Mouse (Mus musculus) urinary bladder, adult 2 months (tissue): Measurements from ENCODE around the gene Pkd2l1. TPM values are rescaled to one million over a fixed set of nuclear protein-coding genes. Genes with fewer than 3 reads are reported as not detected.
"Not testable (repeated sequence)": the region's sequence is repeated elsewhere in the genome, so short reads cannot be mapped to it uniquely, and the experiment has no call there.

Experiments
- DNase-seq: peaks from one replicate; pipeline ENCODE4 v3.0.0; 2022; ENCODE audit warnings: low spot score
- polyA plus RNA-seq: library from polyadenylated mRNA; depleted of rRNA; stranded (reverse); fragments of >200 nt; gene quantifications from 2 replicates; pipeline ENCODE4 v1.2.3, GENCODE M21; 2012

Pkd2l1 gene
- polyA plus RNA-seq, 1 experiment = not detected

DNA sequence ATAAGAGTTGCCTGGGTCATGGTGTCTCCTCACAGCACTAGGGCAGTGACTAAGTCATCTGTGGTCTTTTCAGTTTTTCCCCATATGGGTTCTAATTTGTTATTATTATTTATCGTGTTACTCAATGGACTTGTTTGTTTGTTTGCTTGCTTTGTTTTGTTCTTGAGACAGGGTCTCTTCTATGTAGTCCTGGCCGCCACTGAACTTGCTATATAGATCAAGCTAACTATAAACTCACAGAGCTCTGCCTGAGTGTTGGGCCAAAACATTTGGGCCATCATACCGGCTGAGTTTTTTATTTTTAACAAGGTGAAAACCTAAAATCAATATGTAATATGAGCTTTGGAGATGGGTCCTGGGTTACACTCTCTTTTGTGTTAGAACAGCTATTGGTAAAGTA lies 32.9 kb downstream of the Pkd2l1 start:
- DNase-seq = no peak

DNA sequence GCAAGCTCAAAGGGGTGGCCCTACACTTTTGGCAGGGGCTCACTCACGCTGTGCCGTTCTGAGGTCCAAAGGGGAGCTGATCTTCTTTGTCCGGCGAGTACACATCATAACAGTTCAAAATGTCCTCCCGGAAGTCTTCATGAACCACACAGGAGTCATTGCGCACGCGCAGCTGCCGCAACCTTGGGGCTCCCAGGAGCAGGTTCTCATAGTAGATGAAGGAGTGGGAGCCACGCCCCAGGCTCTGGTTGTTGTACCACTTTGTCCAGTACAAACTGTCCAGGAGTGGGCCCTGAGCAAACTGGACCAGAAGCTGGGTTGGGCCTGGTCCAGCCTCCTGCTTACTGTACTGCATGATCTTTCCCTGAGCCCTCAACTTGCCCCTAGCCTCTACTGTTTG lies 35.2 kb downstream of the Pkd2l1 start:
- no peak for DNase-seq

DNA sequence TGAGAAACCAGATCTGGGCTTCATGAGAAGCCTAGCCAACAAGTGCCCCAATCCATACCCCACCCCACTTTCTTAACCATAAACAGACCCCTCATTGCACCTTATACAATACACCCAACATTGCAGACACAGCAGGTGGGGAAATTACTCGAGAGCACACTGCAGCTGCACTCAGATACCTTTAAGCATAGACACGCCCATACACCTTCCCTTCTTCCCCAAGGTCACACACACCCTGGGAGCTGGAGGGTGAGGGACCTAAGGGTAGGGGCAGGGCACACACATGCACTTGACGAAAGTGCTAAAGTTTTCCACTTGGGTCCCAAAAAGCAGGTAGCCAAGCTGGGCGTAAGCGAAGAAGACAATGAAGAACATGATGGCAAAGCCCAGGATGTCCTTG lies 38.5 kb downstream of the Pkd2l1 start:
- no peak for DNase-seq

DNA sequence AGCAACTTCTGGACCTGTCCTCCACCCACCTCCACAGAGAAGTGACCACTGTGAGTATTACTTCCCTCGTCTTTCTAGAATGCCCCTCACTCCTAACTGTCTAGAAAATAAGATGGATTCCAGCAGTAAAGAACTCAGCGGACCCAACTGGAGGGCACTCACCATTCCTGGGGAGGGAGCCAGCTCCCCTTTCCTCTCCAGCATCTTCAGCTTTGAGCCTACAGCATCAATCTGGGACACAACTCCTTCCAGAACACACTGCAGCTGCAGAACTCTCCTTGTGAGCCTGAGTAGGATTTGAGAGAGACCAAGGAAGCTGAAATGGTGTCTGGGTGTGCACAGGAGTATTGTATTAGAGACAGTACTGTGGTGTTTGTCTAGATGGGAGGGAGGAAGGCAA lies 43.3 kb downstream of the Pkd2l1 start:
- DNase-seq = no peak

DNA sequence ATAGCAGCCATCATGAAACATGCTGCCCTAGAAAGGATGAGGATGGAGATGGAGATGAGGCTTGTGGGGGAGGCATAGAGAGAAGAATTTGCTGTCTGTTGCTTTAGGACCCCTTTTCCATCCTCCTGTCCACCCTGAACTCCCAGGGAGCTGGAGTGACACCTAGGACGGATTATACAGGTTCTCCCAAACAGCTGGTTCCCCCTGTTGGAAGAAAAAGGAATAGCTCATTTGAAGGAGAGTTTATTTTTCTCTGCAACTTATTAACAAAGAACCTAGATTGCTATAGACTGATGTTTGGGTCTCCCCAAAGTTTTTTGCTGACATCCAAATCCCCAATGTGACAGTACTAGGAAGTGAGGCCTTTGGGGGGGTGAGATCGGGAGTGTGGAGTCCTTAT lies 43.9 kb downstream of the Pkd2l1 start:
- DNase-seq = no peak

DNA sequence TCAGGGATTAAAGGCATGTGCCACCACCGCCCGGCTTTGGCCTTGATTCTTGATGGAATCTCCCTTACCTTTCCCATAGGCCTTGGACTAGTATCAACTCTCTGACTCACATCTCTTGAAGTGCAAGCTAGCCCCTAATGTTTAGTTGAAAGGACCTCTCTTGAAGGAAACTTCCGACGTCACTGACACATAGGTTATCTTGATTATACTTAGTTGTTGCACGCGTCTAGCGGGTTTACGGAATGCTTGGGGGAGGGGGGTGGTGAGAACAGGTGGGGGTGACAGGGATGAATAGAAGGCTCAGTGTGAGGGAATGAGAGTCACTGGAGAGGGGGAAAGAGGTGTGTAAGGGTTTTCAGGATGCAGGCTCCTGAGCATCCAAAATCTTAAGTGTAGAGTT lies 45.3 kb downstream of the Pkd2l1 start:
- DNase-seq = no peak

DNA sequence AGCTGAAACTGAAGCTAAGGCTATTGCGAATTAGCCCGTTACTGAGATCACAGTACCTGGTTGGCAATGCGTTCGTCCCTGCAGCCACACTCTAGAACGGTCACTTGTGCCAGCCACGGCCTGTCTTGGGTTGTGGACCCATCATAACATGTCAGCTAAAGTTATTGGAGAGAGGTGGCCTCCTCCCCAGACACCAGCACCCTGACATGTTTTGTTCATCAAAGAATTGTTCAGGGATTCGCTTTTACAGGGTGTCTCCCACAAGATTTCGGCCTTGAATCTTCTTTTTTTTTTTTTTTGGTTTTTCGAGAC lies 45.7 kb downstream of the Pkd2l1 start:
- no peak for DNase-seq

DNA sequence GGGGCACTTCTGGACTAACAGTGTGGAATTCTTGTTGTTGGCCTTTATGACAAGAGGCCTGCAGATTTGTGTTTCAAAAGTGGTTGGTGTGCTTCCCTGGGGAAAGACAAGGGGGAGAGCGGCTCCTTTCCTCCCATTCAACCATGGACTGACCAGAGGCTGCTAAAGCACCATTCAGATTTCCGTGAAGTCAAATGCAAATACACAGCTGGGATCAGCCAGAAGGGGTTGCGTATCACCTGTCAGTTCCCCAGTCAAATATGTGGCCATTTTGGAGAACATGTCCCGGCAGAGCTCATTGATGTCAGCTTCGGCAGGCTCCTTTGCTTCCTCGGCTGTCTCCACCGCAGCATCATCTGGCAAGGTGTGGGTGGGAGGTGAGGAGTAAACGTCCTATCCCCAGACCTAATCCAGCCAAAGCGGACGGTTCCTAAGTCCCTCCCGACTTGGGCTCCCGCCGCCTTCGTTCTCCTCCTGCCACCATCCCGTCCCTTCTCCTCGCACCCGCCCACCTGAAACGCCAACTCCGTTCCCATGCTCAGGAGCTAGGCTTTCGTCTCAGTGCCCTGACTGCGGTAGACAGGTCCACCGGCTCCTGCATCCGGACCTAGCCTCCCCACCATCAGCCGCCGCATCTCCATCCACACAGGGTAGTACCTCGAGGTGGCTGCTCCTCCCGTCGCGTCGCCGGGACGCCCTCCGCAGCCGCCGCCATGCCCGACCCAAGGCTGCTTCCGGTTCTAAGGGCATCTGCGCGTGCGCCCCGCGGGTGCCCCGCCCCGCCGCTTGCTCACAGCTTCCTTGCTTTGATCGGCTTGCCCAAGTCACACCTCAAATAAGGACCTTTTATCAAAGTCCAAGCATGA lies 46.3 kb downstream of the Pkd2l1 start, which contains the start of gene Bloc1s2:
Gene Bloc1s2, minus strand, starts transcription at position 745 of the 866 bp plus-strand sequence.
- peak; percentile 76 for DNase-seq

DNA sequence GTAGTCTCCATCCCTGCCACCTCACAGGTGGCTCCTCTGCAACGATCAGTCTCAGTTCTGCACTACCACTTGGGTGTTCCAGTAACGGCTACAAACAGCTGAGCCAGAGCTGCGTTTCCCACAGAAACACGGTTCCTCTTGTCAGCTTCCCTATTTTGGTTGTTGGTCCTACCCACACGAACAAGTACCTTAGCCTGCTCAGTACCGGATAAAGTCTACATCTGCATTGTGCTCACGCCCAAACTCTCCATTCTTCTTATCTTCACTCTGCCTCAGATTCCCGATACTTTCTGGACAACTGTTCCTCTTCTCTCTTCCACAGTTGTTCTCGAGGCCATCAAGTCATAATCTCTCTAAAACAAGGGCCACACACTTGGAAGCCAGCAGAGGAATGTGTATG lies 47.9 kb downstream of the Pkd2l1 start:
- DNase-seq = no peak

DNA sequence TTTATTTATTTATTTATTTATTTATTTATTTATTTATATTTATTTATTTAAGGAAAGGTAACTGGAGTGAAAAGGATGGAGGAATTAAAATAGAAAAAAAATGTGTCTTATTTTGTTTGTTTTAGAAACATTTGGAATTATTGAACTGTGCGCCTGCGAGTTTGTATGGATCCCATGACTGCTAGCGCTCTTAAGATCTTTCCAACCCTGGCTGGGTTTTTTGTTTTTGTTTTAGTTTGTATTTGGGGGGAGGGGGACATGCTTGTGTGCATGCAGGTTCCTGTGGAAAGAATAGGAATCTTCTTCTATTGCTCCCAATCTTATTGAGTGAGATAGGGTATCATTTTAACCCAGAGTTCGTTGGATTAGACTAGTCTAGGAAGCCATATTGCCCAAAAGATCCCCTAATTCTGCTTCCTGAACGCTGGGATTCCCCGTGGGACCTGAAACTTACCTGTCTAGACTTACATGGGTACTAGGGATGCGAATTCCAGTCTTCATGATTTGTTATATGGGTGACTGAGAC lies 56.2 kb downstream of the Pkd2l1 start:
- DNase-seq = no peak

DNA sequence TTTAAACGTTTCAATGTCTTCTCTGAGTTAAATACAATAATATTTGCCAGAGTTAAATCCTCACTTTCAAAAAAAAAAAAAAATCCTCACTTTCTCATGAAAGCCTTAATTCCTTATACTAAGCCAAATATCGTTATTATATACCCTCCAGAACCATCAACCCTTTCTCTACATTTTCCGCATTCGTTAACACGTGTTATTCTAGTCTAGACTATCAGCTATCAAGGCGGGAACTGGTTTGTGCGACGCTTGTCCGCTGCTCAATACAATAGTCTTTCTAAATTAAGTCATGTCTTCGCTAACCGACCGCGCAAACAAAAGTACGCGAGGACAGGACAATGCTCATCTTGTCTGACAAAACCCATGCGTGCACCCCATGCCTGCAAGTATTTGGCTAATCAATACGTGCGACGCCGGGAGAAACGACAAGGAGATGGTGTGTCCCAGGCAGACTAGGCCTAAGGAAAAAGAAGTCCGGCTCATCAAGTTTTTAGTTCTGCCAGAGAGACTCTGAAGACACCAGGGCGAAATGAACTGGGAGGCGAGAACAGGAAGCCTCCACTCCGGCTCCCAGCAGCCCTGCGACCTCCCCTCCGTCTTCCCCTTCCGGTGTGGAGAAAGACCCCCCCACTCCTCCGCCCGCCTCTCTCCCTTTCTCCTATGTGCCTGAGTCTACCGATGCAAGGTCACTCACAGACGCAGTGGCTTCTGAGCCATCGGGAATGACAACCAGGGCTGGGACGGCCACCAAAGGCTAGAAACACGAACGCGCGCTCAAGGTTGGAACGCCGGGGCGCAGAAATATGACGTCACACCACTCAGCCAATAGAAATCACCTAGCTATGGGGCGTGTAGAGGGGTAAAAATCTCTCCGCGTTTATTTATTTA lies 56.9 kb downstream of the Pkd2l1 start, which contains the start of gene Cwf19l1:
Gene Cwf19l1, minus strand, starts transcription at position 805 of the 888 bp plus-strand sequence.
- peak; percentile 72 for DNase-seq

DNA sequence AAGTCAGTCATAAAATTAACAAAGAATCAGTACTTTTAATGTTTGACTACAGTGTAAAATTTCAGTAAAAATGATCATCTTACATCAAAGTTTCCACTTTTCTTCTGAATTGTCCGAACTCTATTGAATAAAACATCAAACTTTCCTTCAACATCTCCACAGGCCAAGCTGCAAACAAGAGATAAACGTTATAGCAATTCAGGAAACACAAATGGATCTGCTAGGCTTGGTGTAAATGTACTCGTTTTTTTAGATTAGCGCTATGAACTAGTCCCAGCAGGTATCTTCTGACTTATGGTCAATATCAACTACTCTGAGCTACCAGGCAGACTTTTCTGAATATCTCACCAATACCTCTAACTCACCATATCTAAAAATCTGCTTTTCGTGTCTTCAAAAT lies 59.3 kb downstream of the Pkd2l1 start:
- no peak for DNase-seq

DNA sequence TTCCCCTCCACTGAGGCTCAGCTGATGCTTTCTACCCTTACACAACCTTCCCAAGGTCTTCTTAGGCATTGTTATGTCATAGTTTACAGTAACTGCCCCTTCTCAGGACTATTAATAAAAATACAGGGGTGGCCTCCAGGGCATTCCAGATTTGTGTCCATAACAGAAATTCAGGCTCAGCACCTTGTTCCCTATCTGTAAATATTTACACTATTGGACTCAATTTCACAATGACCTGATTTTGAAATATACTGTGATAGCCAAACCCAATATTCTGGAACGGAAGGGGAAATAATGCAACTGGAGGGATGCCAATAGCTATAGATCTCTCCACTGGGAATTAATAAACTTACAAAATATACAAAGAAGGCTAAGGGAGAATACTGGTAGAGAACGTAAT lies 63.7 kb downstream of the Pkd2l1 start:
- DNase-seq = no peak

DNA sequence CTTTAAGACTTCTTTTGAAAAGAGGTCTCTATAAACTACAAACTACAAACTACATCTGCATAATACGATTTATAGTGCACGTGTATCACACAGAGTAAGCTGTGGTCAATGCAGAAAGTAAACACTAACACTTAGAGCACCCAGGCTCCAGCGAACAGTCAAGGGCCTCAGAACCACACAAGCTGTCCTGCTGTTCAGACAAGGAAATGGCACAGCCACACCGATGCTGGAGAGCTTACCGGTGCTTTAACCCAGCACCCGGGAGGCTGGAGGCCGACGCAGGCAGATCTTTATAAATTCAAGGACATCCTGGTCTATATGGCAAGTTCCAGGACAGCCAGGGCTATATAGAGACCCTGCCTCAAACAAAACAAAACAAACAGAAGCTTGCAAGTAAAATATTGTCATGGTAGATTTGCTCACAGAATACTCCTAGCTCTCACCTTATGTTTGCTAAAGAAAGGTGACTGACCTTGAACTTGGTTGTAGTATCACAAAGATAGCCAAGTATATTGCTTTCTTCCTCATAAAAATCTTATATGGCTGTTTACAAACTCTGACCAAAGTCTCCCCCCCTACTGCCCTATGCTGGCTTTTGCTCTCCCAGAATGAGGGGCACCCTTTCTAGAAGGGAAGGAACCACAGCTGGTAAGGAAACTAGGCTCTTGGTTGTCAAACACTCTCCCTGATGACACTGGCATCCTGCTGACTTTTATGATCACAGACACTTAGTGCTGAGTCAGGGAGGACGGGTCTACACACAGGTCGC lies 64.3 kb downstream of the Pkd2l1 start:
- DNase-seq = no peak

DNA sequence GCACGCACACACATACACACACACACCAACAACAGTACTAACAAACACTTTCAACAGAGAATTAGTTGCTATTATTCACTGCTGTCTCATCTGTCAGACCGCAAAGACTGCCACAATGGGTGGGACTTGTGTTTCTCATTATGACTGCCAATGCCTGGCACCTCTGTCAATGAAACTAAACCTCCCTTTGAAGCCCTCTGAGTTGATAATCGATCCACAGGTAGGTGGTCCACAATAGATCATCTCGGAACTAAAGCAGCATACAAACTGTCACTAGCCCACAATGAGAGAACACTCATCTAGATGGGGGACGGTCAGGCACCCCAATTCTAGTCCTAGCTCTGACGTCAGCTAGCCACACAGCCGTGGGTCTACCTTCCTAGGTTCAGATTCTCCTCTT lies 71.1 kb downstream of the Pkd2l1 start:
- DNase-seq = no peak

DNA sequence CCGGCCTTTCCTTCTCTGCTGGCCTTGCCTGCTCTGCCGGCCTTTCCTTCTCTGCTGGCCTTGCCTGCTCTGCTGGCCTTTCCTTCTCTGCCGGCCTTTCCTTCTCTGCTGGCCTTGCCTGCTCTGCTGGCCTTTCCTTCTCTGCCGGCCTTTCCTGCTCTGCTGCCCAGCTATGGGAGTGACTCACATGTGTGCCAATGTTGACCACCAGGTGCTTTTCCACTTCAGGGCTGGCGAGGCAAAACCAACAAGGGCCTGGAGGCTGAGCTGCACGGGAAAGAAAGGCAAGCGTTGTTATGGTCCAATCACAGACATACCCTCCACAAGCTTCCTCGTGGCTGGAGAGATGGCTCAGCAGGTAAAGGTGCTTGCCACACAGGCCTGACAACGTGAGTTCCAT lies 71.6 kb downstream of the Pkd2l1 start:
- not testable (repeated sequence) for DNase-seq

DNA sequence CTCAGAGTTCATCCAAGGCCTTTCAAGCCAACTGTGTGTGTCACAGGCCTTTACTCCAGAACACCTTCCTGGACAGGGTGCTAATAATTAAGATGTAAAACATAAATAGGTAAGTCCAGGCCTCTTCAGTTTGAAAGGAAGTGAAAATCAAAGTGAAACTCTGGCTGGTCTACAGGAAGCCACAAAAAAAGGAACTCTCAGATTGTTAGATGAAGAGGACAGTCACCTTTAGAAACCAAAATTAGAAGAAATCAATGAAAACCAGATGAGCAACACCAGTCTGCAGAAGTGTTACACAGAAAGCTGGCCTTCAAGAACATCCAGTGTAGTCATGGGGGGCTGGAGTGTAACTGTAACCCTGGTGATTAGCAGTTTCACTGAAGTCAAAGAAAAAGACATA lies 74.4 kb downstream of the Pkd2l1 start:
- DNase-seq = no peak

DNA sequence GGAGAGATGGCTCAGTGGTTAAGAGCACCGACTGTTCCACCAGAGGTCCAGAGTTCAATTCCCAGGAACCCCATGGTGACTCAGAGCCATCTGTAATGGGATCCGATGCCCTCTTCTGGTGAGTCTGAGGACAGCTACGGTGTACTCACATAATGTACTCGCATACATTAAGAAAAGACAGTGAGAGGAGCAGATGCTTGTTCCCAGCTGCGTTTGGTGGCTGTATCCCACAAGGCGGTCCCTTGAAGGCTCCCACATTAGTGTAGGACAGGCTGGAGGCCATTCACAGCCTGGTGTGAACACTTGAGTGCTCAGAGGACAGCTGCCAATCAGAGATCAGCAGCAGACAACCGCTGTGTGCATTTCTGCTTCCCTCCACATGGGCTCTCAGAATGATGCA lies 80.5 kb downstream of the Pkd2l1 start:
- no peak for DNase-seq

DNA sequence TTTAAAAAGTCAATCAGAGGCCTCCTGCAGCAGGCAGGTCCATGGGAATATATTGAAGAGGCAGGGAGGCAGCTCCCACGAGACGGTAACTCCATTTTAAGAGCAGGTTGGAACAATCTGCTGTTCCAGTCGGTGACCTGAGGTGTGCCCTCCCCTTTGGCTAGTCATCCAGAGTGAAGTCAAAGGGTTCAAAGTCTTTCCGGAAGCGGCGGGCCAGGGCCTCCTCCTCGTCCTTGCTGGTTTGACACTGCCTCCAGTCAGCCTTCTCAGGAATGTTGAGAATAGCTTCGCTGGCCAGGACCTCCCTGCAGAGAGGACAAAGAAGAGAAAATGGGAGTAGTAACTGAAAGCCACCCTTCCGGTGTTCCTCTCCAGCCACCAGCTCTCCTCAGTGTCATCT lies 81.9 kb downstream of the Pkd2l1 start:
- no peak for DNase-seq

DNA sequence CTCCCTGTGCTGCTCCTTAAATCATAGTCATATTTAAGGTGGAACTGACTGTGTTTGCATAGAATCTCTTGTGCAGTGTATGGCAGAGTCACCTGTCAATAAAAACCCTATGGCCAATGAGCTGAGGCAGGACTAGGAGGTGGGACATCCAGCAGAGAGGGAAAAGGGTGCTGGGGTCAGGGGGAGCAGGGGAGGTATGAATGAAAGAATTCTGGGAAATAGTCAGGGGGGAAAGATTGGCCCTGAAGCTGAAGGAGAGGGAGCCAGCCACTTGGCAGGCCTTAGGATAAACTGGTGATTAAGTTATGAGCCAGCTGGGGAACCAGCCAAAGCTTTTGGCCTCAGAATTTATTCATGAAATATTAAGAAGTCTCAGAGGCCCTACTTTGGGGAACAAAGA lies 83.2 kb downstream of the Pkd2l1 start:
- no peak for DNase-seq

DNA sequence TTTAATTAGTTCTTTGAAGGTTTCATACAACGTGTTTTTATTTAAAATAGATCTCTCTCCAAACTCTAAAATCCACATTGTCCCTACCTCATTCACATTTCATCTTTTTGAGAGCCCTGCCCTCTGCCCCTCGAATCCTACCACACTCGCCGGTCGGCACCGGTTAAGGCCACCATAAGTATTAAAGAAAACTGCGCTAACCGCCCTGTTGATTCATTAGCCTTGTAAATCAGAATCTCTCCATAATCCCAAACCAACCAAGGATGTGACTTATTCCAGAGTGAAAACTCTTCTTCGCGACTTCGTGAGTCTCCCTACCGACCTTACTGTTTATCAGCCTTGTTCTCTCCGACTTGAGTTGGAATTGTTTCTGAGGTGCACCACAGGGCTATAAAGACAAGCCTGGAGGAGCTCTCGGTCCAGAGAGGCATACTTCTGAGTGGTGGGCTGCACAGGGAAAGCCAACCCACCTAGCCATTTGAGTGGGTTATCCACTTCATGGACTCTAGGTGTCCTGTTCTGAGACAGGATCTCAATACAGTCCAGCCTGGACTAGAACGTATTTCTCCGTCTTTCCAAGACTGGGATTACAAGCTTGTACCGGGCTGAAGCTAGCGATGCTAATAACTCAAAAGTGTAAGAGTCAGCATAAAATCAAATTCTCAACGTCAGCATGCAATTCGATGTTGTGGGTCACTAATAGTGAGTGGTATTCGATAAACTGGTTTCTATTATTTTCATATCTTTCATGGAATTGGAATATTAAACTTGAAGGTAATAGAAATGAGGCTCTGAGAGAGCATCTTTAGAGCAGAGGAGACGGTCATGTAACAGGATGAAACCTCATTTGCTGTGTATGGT lies 84.4 kb downstream of the Pkd2l1 start:
- DNase-seq = no peak
